Mouse (Mus musculus) lung, postnatal 0 days (tissue): ENCODE measurements around the gene F5.

Source experiments
- CTCF ChIP-seq: IDR thresholded peaks from 2 replicates; pipeline ENCODE4 v1.5.1; 2016; ENCODE audit warnings: antibody characterized with exemption, mild to moderate bottlenecking
- EP300 ChIP-seq: IDR thresholded peaks from 2 replicates; pipeline ENCODE4 v1.6.1; 2016; ENCODE audit warnings: antibody characterized with exemption, mild to moderate bottlenecking, control low read depth

DNA sequence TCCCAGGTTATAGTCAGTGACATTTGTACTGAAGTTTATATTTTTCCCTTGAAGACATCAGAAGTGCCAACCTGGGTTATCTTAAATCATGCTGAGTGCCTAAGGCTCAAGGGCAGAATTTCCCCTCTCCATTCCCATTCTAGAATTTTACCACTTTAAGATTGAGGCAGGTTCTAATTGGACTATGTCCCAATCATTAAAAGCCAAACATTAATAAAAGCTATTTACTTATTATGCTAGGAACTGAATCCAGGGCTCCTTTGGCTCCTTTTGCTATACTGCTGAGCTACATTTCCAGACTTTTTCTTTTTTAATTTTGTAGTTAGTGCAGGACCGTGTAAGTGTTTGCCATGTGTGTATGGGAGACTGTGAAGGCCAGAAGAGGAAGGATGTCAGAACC is 99.8 kb downstream of the F5 start:
- TF ChIP-seq CTCF (no peak), EP300 (no peak)
